Mouse (Mus musculus) spleen, postnatal 10 days (tissue): Measurements from ENCODE around the gene Gm5965.
"Not testable (repeated sequence)": the region's sequence is repeated elsewhere in the genome, so short reads cannot be mapped to it uniquely, and the experiment has no call there.

ENCODE experiments used
- DNase-seq, 2 experiments: peaks; one replicate each; pipeline ENCODE4 v3.0.0; 2021 to 2022; ENCODE audit warnings: low spot score in 2 of 2

Gene Gm5965

DNA sequence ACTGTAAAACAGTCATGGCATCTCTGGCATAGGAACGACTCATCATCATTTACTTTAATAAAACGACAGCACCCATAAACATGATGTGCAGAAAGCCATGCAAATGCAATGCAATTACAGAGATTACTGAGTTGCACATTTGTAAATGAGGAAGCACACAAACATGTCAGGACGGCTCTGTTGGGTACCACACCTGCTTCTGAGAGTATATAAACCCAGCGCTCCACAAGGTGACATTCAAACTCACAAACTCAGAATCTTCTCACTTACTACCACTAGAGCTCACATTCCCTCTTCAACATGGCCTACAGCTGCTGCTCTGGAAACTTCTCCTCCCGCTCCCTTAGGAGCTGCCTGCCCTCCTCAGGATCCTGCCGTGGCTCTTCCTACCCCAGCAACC is at the start of gene Gm5965:
Gm5965 (plus strand) TSS at position 301 of the 400 bp plus-strand sequence.
- DNase-seq: no peak

DNA sequence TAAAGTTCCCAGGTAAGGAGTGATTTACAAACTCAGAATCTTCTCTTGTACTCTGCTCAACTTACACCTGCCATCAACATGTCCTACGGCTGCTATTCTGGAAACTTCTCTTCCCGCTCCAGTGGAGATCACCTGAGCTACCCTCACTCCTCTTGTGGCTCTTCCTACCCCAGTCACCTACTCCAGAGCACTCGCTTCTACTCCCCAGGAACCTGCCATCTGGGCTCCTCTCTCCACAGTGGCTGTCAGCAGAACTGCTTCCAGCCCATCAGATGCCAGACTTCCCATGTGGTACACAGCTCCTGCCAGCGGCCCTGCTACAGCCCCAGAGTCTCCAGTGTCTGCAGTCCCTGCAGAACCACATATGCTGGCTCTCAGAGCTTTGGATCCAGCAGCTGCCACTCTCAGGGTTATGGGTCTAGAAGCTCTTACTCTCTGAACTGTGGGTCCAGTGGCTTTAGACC is 48.9 kb upstream of the Gm5965 start, which contains the start of gene Krtap13-1:
Krtap13-1 (plus strand) TSS at position 51 of the 464 bp plus-strand sequence.
- DNase-seq: no peak

- no peak for DNase-seq
Measured at GRCm38 (mm10) chr16:88735391-88735790, 42.3 kb upstream of the Gm5965 start.

GRCm38 (mm10) chr16:88744750-88745340 is 32.9 kb upstream of the Gm5965 start:
- no peak for DNase-seq

DNA sequence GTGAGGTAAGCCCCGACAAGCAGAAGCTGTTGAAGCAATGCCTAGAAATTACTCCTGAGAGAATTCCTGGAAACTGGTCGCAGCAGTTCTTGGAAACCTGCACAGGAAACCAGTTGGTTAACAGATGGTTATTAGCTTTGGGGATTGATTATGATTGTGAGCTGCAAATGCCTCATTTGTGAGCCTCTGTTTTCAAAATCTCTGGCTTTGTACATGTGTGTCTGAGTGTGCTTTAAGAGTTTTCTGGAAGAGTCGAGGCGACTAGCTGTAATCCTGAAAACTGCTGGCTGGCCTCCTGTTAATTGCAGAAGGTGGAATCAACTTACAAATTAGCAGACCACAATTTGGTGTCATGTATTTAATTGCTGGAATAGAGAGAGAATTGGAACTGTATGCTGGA is 29.8 kb upstream of the Gm5965 start:
- no peak for DNase-seq

- DNase-seq: not testable (repeated sequence)
Measured at GRCm38 (mm10) chr16:88751535-88751934, 26.2 kb upstream of the Gm5965 start, which contains the start of gene Krtap13. Gene Krtap13, minus strand, starts transcription at chr16:88751635.

DNA sequence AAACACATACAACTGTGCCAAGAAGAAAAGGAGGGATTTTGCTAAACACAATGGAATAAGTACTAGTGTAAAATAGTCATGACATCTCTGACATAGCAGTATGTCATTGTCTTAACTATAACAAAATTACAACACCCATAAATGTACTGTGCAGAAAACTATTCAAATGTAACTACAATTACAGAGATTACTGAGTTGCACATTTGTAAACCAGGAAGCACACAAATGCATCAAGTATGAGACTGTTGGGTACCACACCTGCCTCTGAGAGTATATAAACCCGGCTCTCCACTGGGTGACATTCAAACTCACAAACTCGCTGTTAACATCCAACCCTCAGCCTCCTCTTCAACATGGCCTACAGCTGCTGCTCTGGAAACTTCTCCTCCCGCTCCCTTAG is 19.1 kb upstream of the Gm5965 start, which contains the start of gene 2310034C09Rik:
2310034C09Rik (plus strand) TSS at position 301 of the 400 bp plus-strand sequence.
- DNase-seq: not testable (repeated sequence)

- DNase-seq: no peak
Measured at GRCm38 (mm10) chr16:88774106-88774505, 3.6 kb upstream of the Gm5965 start, which contains the start of gene 2310057N15Rik. Gene 2310057N15Rik, minus strand, starts transcription at chr16:88774206.

DNA sequence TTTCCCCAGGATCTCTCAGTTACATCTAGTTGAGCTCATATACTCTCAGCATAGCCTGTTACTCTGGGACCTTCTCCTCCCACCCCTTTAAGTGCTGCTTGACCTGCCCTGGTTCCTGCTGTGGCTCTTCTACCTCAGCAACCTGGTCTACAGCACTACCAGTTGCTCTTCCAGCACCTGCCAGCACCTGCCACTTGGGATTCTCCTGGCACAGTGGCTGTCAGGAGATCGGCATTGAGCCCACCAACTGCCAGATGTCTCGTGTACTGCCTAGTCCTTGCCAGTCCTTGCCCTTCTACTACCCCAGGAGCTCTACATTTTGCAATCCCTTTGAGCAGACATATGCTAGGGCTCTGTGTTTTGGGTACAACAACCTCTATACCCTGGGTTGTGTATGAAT is 9.1 kb downstream of the Gm5965 start:
- no peak for DNase-seq

GRCm38 (mm10) chr16:88811827-88812226 is 34.1 kb downstream of the Gm5965 start, which contains the start of gene Gm20741:
Gene Gm20741, minus strand, starts transcription at chr16:88812220.
- no peak for DNase-seq

GRCm38 (mm10) chr16:88820066-88820465 is 42.4 kb downstream of the Gm5965 start, which contains the start of gene Krtap15:
Gene Krtap15, plus strand, starts transcription at chr16:88820215.
- no peak for DNase-seq

DNA sequence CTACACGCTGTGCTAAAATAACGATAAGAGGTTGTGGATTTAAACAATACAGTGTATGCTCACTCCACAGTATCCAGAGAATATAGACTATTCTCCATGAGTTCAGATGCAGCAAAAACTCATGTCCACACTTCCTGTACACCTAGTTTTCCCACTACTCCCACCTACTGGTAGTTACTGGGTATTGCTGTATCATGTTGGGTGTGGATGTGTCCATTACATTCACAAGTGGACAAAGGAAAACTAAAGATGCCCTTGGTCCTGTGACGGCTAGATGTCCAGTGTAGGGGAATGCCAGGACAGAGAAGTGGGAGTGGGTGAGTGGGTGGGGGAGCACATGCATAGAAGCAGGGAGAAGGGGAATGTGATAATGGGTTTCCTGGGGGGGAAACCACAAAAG is 46.0 kb downstream of the Gm5965 start:
- no peak for DNase-seq

DNA sequence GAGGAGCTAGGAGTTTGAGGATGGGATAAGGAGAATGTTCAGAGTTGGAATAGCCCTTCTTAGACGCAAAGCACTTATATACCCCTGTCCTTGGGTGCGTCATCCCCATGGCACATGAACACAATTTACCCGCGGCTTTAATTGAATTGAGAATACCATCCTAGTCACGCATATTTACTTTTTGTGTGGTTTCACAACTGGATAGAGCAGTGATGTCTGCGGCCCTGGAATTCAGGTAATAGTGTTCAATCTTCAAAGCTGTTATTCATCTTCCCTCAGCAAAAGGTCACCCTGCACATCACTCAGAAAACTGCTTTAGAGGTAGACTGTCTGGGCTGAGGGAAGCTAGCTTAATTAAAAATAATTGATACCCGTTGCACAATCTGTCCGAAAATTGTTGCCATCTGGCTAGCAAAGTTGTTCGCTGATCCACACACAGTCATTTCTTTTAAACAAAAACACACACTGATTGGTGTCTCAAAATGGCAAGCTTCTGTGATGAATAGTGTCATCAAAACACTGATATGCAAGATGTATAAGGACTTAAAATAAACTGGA is 48.5 kb downstream of the Gm5965 start, which contains the start of gene Krtap14:
Krtap14 (minus strand) TSS at position 51 of the 558 bp plus-strand sequence.
- no peak for DNase-seq

GRCm38 (mm10) chr16:88826978-88827377 is 49.3 kb downstream of the Gm5965 start:
- DNase-seq: no peak
